Mouse (Mus musculus) cerebellum, adult 2 months (tissue): ENCODE data around the gene Mag.

Source experiments
- CTCF ChIP-seq: fragments of 200-500 bp; IDR thresholded peaks from 2 replicates; pipeline ENCODE4 v1.5.1; 2011; ENCODE audit warnings: low read depth, mild to moderate bottlenecking, control low read depth, low read length, moderate library complexity, borderline replicate concordance; ENCODE audit not compliant: insufficient read depth
- POLR2A ChIP-seq: fragments of 200-500 bp; IDR thresholded peaks from 2 replicates; pipeline ENCODE4 v1.6.1; 2011; ENCODE audit warnings: low read length, control low read depth, borderline replicate concordance; ENCODE audit not compliant: insufficient read depth

- no peak for TF ChIP-seq POLR2A
- TF ChIP-seq CTCF: no peak
Measured at GRCm38 (mm10) chr7:30857746-30858145, 56.9 kb downstream of the Mag start.
